Mouse (Mus musculus) E14TG2a.4 (cell line): ENCODE data around the gene Rps15.

Experiments
- CTCF ChIP-seq: conservative IDR thresholded peaks from 2 replicates; pipeline ENCODE4 v1.5.1; 2014; ENCODE audit warnings: low read length
- NANOG ChIP-seq: IDR thresholded peaks from 2 replicates; pipeline ENCODE4 v1.6.1; 2014; ENCODE audit warnings: borderline replicate concordance, low read length, mixed read lengths
- POU5F1 ChIP-seq: IDR thresholded peaks from 2 replicates; pipeline ENCODE4 v1.6.1; 2014; ENCODE audit warnings: low read length, borderline replicate concordance

DNA sequence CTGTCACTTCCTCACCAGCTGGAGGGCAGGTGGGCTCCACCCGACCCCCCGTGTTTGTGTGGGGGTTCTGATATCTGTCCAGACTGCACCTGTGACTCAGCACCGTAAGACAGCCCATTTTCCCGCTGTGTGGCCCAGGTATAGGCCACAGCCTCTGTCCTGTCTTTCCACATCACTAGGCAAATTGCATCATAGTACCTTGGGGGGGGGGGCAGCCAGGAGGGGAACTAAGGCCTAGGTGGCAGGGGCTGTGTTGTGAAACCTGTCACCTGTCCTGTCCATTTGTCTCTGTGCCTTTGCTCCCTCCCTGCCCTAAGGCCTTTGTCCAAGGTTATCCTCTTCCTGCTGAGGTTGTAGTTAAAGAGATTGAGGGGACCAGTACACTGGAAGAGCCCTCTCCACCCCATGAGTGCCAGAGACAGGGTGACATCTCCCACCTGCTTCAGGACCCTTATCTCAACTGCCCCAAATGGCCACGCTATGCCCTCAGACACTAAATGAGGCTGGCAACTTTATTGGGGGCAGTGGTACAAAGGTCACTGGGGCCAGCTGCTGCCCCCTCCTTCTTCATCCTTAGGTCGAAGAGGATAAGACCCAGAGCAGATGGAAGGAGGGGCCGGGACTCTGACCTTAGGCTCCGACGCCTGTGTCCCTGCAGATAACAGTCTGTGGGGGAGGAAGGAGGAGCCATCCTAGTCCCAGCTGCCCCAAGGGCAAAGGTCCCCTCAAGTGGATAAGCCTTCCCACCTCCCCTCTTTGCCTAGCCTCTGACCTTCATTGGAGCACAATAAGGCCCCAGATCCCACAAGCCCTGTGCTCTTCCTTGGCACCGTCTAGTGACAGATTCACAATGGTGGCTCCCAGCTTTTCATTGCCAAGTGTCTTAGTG lies 39.6 kb downstream of the Rps15 start:
- no peak for TF ChIP-seq CTCF
- no peak for TF ChIP-seq NANOG
- no peak for TF ChIP-seq POU5F1
